Mouse (Mus musculus) liver, embryonic 15.5 days (tissue): ENCODE measurements around the gene Jph4. TPM values are rescaled to one million over a fixed set of nuclear protein-coding genes. Genes with fewer than 3 reads are reported as not detected.
A peak's percentile ranks its signal among the peaks of the same experiment; 100 is the strongest.

Experiments used
- ATAC-seq: fragments of 200-750 bp; cut with Nextera tagmentation; 2 replicates; pipeline ENCODE4 v1.8.0; 2017; ENCODE audit warnings: moderate number of reproducible peaks, mild to moderate bottlenecking, moderate library complexity; ENCODE audit not compliant: insufficient read depth
- H3K27ac ChIP-seq: fragments of 300-500 bp; sonication (generic); replicated peaks from 2 replicates; pipeline ENCODE4 v1.5.1; 2015; ENCODE audit warnings: mild to moderate bottlenecking, inconsistent platforms
- H3K27me3 ChIP-seq: fragments of 300-500 bp; sonication (generic); 2 replicates; pipeline ENCODE4 v1.6.1; 2015; ENCODE audit warnings: mild to moderate bottlenecking, inconsistent platforms
- H3K36me3 ChIP-seq: fragments of 300-500 bp; sonication (generic); replicated peaks from 2 replicates; pipeline ENCODE4 v1.6.1; 2015; ENCODE audit warnings: moderate library complexity, mild to moderate bottlenecking, inconsistent platforms
- H3K4me1 ChIP-seq: fragments of 300-500 bp; sonication (generic); replicated peaks from 2 replicates; pipeline ENCODE4 v1.6.1; 2015; ENCODE audit warnings: inconsistent platforms
- H3K4me2 ChIP-seq: fragments of 300-500 bp; sonication (generic); 2 replicates; pipeline ENCODE4 v1.6.1; 2015; ENCODE audit warnings: moderate library complexity, mild to moderate bottlenecking, inconsistent platforms
- H3K4me3 ChIP-seq: fragments of 300-500 bp; sonication (generic); replicated peaks from 2 replicates; pipeline ENCODE4 v1.5.1; 2015; ENCODE audit warnings: mild to moderate bottlenecking, inconsistent platforms
- H3K9ac ChIP-seq: fragments of 300-500 bp; sonication (generic); 2 replicates; pipeline ENCODE4 v1.6.1; 2015; ENCODE audit warnings: moderate library complexity, mild to moderate bottlenecking, inconsistent platforms
- H3K9me3 ChIP-seq: fragments of 300-500 bp; sonication (generic); replicated peaks from 2 replicates; pipeline ENCODE4 v1.6.1; 2016; ENCODE audit warnings: inconsistent platforms
- WGBS: fragments of 180-500 bp; shearing (Covaris S2); methylation state at CpG from one replicate; pipeline ENCODE4 v1.1.7; 2015; ENCODE audit warnings: mixed read lengths; ENCODE audit not compliant: insufficient replicate concordance; 5-methylcytosine and 5-hydroxymethylcytosine counted together
- polyA plus RNA-seq: library from polyadenylated mRNA; unstranded; fragments of >200 nt; fragmentation: Nextera tagmentation; extraction: Ambion mirVana; gene quantifications from 2 replicates; pipeline ENCODE4 v1.2.1, GENCODE M21; 2015

The Jph4 gene
- polyA plus RNA-seq, 1 experiment from 2014 or later, result 0.02 TPM

DNA sequence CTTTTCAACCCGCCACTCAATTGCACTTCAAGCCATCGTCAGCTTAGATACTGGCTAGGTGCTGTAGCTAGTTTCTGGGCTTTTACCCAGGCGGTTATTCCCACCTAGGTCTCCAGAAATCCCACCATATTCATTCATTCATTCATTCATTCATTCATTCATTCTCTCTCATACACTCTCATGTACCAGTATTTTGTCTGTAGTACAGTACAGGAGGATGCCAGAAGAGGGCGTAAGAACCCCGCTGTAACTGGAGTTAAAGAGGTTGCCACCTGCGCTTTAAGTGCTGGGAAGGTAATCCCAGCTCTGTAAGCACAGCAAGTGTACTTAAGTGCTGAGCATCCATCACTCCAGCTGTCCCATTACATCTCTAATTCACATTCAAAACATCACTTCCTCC lies 22.8 kb downstream of the Jph4 start:
- WGBS, result 42% methylated on average over 6 of the region's 6 CpGs
- ATAC-seq, result no peak
- peak overlapping the region; percentile 83 for H3K4me3 ChIP-seq
- H3K36me3 ChIP-seq, result peaks cover 8% of the 10 kb centered on the region
- H3K4me2 ChIP-seq, result peak overlapping the region; percentile 75
- peaks cover 66% of the 10 kb centered on the region for H3K4me1 ChIP-seq
- H3K9me3 ChIP-seq, result no peaks in the 10 kb centered on the region
- H3K27me3 ChIP-seq, result peaks cover 10% of the 10 kb centered on the region
- H3K9ac ChIP-seq, result no peak overlapping the region
- no peak overlapping the region for H3K27ac ChIP-seq

DNA sequence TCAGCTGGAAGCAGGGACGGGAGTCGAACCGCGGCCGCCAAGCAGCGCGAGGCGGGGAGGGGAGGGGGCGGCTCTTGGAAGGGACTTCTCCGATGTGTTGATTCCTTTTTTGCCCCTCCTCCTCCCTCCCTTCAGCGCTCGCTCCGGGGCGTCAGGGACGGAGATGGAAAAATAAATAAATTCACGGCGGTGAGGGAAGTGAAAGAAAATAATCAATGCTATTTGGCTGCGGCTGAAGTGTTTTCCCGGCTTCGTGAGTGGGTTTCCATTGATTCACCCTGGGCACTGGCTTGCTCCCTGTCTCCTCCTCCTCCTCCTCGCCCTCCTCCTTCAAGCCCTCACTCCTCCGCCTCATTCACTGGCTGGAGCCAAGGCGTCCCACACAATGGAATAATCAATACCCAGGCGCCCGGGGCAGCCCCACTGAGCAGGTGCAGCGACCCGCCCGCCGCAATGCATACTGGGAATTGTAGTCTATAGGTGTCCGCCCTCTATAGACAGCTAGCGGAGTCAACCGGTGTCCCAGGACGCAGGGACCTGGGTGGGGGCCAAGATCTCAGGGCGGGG lies 24.6 kb downstream of the Jph4 start, which contains the start of gene Zfhx2:
Zfhx2 (minus strand) TSS at position 314 of the 567 bp plus-strand sequence.
- under 1% methylated on average over 34 of the region's 34 CpGs for WGBS
- H3K4me1 ChIP-seq, result peaks cover 58% of the 10 kb centered on the region
- peak; percentile 92 for ATAC-seq

DNA sequence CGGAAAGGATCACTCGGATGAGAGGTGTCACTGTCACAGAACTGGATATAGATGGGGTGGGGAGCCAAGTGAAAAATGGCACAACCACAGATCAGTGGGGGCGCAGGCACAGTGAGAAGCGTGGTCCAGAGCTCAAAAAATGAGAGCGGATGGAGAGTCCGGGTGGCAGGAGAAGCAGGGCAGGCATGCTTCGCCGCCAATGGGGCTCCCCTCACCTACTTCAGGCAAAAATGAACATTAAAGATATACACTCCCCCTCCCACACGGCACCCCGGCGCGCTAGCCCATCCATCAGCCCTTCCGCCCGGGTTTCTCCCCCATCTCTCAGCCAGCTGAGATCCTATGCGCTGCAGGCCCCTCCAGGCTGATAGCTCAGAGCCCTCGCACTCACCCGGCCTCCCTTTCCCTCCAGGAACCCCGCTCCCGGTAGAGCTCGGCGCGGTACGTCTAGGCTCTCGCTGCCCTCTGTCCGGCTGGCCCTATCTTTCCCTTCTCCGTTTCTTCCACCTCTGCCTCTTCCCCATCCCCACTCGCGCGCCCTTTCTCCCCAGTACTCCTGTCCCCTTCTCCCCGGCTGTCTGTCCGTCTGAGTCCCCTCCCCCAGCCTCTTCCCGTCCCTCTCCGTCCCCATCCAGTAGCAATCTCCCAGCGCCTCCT lies 25.4 kb downstream of the Jph4 start:
- 10% methylated on average over 34 of the region's 34 CpGs for WGBS
- no peaks in the 10 kb centered on the region for H3K36me3 ChIP-seq
- peak overlapping the region; percentile 89 for H3K4me2 ChIP-seq
- peak overlapping the region; percentile 59 for H3K9ac ChIP-seq
- peaks cover 53% of the 10 kb centered on the region for H3K4me1 ChIP-seq
- peak overlapping the region; percentile 65 for H3K27ac ChIP-seq
- no peak for ATAC-seq
- H3K27me3 ChIP-seq, result peaks cover 14% of the 10 kb centered on the region
- H3K4me3 ChIP-seq, result peak overlapping the region; percentile 73
- no peaks in the 10 kb centered on the region for H3K9me3 ChIP-seq

More for the DNA sequence above, 24.6 kb downstream of the Jph4 start, which contains the start of gene Zfhx2:
- peak within 1 kb of the TSS; percentile 59 for H3K9ac ChIP-seq
- no peaks in the 10 kb centered on the region for H3K9me3 ChIP-seq
- H3K4me3 ChIP-seq, result peak within 1 kb of the TSS; percentile 73
- H3K4me2 ChIP-seq, result peak within 1 kb of the TSS; percentile 89
- H3K36me3 ChIP-seq, result no peaks in the 10 kb centered on the region
- H3K27ac ChIP-seq, result peak within 1 kb of the TSS; percentile 65
- peaks cover 14% of the 10 kb centered on the region for H3K27me3 ChIP-seq

GRCm38 (mm10) chr14:55089199-55089947 lies 27.4 kb downstream of the Jph4 start:
- Histone ChIP-seq H3K4me2 (no peak overlapping the region; the same call in 1 of the 2 replicates), H3K27ac (no peak overlapping the region), H3K4me3 (no peak overlapping the region), H3K9ac (no peak overlapping the region), H3K4me1 (peaks cover 51% of the 10 kb centered on the region), H3K36me3 (no peaks in the 10 kb centered on the region), H3K27me3 (peaks cover 14% of the 10 kb centered on the region), H3K9me3 (no peaks in the 10 kb centered on the region)
- 56% methylated on average over 13 of the region's 13 CpGs for WGBS
- ATAC-seq, result no peak

- H3K4me1 ChIP-seq, result peaks cover 21% of the 10 kb centered on the region
- no peak for ATAC-seq
- H3K27ac ChIP-seq, result no peak overlapping the region
- no peaks in the 10 kb centered on the region for H3K36me3 ChIP-seq
- no peak overlapping the region for H3K9ac ChIP-seq
- H3K9me3 ChIP-seq, result no peaks in the 10 kb centered on the region
- WGBS, result 71% methylated on average over 6 of the region's 6 CpGs
- no peak overlapping the region for H3K4me3 ChIP-seq
- H3K27me3 ChIP-seq, result peaks cover 14% of the 10 kb centered on the region
- H3K4me2 ChIP-seq, result no peak overlapping the region
Measured at GRCm38 (mm10) chr14:55086009-55086514, 30.7 kb downstream of the Jph4 start.

GRCm38 (mm10) chr14:55085324-55086008 lies 31.3 kb downstream of the Jph4 start:
- Histone ChIP-seq H3K9me3 (no peaks in the 10 kb centered on the region), H3K4me2 (no peak overlapping the region), H3K4me1 (peaks cover 17% of the 10 kb centered on the region), H3K9ac (no peak overlapping the region), H3K4me3 (no peak overlapping the region), H3K27ac (no peak overlapping the region), H3K36me3 (no peaks in the 10 kb centered on the region), H3K27me3 (peaks cover 10% of the 10 kb centered on the region)
- WGBS, result 59% methylated on average over 9 of the region's 9 CpGs
- ATAC-seq, result peak; percentile 28; the same call in 1 of the 2 replicates

- Histone ChIP-seq H3K27me3 (peaks cover 7% of the 10 kb centered on the region), H3K36me3 (no peaks in the 10 kb centered on the region), H3K4me1 (peaks cover 27% of the 10 kb centered on the region), H3K27ac (no peak overlapping the region), H3K4me3 (no peak overlapping the region), H3K9me3 (no peaks in the 10 kb centered on the region), H3K4me2 (no peak overlapping the region), H3K9ac (no peak overlapping the region)
- no peak for ATAC-seq
- 67% methylated on average over 6 of the region's 6 CpGs for WGBS
Measured at GRCm38 (mm10) chr14:55083481-55083880, 33.3 kb downstream of the Jph4 start.

DNA sequence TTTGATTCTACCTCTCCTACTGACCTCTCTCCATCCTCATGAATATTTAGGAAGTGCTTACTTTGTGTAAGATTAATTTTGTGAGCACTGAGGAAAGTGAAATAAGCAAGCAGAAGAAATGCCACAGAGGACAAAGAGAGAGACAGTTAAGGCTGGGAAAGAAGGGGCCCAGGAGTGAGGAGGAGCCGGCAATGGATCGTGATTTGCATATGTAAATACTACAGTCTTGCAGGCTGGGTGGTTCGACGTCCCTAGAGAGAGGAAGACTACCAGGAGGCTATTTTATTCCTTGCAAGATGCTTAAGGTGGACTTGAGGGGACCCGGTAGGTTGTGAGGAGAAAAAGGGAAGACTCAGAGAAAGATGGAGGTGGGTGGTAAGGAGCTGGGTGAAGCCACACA lies 35.6 kb downstream of the Jph4 start:
- H3K4me1 ChIP-seq, result peaks cover 37% of the 10 kb centered on the region

GRCm38 (mm10) chr14:55079214-55079970 lies 37.3 kb downstream of the Jph4 start:
- H3K27ac ChIP-seq, result no peak overlapping the region
- peaks cover 27% of the 10 kb centered on the region for H3K4me1 ChIP-seq
- 23% methylated on average over 8 of the region's 8 CpGs for WGBS
- no peak overlapping the region for H3K9ac ChIP-seq
- peaks cover 5% of the 10 kb centered on the region; the same call in 1 of the 2 replicates for H3K36me3 ChIP-seq
- peaks cover 27% of the 10 kb centered on the region for H3K27me3 ChIP-seq
- no peak overlapping the region for H3K4me2 ChIP-seq
- H3K4me3 ChIP-seq, result no peak overlapping the region
- peak; percentile 60; the same call in 1 of the 2 replicates for ATAC-seq
- no peaks in the 10 kb centered on the region for H3K9me3 ChIP-seq

More for the DNA sequence above, 35.6 kb downstream of the Jph4 start:
- Histone ChIP-seq H3K4me2 (no peak overlapping the region), H3K27ac (no peak overlapping the region), H3K4me3 (no peak overlapping the region), H3K36me3 (no peaks in the 10 kb centered on the region), H3K9ac (no peak overlapping the region), H3K27me3 (peaks cover 27% of the 10 kb centered on the region), H3K9me3 (no peaks in the 10 kb centered on the region)
- ATAC-seq, result no peak
- WGBS, result 50% methylated on average over 5 of the region's 5 CpGs

DNA sequence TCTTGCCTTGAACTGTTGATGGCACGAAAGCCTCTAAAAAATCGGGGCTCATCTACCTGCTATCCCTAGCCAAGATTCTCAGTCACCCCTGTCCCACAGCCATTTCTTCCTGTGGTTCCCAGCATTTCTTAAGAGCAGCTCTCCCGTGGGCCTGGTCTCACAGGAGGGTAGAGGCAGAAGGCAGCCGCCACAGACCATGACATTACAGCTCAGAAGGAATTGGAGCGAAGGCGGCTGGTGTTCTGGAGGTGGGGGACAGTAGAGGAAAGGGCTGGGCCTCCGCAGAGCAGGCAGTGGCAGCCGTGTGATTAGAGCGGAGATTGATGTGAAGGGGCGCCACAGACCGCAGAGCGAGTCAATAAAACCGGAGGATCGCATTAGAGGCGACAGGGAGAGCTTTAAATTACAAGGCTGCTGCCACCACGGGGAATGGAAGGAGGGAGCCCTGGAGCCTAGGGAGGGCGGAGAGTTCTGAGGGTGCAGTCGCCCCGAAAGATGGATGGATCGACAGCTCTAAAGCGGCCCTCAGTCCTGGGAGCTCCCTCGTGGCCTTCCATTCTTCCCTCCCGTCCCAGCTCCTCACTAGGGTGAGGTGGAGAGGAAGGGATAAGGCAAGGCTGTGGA lies 38.3 kb downstream of the Jph4 start:
- H3K27ac ChIP-seq, result no peak overlapping the region
- H3K9ac ChIP-seq, result no peak overlapping the region
- 7% methylated on average over 23 of the region's 23 CpGs for WGBS
- H3K36me3 ChIP-seq, result peaks cover 6% of the 10 kb centered on the region; the same call in 1 of the 2 replicates
- H3K9me3 ChIP-seq, result no peaks in the 10 kb centered on the region
- peak overlapping the region; percentile 23 for H3K4me2 ChIP-seq
- peaks cover 27% of the 10 kb centered on the region for H3K27me3 ChIP-seq
- H3K4me3 ChIP-seq, result no peak overlapping the region
- ATAC-seq, result peak; percentile 8; the same call in 1 of the 2 replicates
- peaks cover 27% of the 10 kb centered on the region for H3K4me1 ChIP-seq
